Mouse (Mus musculus): ENCODE data around the gene Utp15.

The Utp15 gene

GRCm38 (mm10) chr13:98262636-98263457 lies at the start of gene Utp15, which contains the start of gene Ankra2:
Gene Utp15, minus strand, starts transcription at chr13:98263041.
Gene Ankra2, plus strand, starts transcription at chr13:98263074.
- in situ Hi-C loops (cut with MboI; ENCODE audit: low sequenced_read_pairs) = no loop called here

- in situ Hi-C loops (cut with MboI; ENCODE audit: low sequenced_read_pairs) = no loop called here
Measured at GRCm38 (mm10) chr13:98311597-98311996, 48.8 kb upstream of the Utp15 start.

GRCm38 (mm10) chr13:98308724-98309123 lies 45.9 kb upstream of the Utp15 start:
- in situ Hi-C loops (cut with MboI; ENCODE audit: low sequenced_read_pairs) = no loop called here

DNA sequence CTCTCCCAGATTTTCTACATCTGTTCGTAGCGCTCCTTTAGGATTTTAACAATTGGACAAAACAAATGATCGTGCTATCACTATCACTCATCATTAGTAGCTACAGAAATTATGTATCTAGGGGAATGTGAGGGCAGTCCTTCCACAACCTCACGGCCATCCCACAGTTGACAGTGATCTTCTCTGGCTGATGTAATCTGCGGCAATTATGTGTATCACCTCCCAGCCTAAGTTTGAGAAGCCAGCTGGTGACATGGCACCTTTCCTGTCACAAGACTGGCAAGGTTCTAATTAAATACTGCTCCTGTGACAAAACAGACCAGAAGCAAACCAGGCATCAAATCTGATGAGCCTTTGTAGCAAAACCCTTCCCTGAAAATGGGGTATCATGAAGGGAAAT lies 45.2 kb upstream of the Utp15 start:
- in situ Hi-C loops (cut with MboI; ENCODE audit: low sequenced_read_pairs) = no loop called here

DNA sequence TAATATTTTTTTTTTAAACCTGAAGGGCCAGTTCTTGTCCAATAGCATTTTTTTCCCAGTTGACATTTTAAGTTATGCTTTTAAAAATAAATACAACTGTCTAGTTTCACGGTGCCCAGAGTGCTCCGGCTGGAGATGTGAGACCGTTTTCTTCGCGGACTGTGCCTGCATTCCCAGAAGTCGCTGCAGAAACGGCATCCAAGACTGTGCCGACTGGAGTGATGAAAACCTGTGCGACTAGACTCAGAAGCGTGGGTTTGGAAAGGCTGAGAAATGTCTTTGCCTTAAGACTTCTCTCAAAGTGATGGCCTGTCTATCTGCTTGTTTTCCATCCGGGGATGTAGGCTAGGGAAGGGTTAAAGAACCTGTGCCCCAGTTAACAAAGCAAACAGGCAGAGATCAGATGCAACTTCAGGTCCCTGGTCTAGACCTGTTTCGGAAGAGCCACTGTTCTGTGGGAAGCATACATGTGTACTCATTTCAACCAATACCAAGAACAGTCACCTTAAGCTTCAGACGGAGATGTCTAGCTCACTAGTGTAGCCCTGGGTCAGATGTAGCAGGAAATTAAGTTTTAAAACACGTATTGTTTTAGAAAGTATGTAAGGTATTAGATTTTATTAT lies 44.1 kb upstream of the Utp15 start:
- in situ Hi-C loops (cut with MboI; ENCODE audit: low sequenced_read_pairs) = no loop called here

DNA sequence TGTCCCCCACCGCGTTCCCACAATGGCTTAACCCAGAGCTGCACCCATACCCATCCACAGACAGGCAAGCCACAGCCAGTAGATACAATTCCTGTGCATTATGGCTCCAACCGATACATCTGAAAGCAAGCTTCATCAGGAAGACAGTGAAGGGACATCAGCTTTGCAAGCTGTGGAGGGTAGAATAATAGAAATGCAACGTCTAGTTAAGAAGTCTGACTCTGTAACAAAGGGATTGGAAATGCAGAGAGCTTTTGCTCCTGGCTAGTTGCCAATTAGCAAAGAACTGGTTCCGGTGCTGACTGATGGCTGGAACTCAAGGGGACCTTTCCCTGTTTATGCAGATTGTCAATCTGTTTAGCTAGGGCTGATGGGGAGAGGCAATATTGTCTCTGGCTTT lies 43.6 kb upstream of the Utp15 start:
- in situ Hi-C loops (cut with MboI; ENCODE audit: low sequenced_read_pairs) = no loop called here

DNA sequence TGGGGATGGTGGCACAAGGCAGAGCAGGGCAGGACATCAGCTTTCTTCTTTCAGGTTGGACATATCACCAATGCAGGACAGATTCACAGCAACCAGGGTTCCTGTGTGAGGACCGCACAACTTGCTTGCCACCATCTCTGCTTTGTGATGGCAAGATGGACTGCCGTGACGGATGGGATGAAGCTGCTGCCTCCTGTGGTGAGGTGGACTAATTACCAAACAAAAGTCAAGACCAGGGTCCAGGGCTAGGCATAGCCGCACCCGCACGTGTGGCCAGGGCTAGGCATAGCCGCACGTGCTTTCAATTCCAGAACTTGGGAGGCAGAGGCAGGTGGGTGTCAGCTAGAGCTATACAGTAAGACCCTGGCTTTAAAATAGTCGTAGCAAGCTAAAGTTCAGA lies 42.4 kb upstream of the Utp15 start:
- in situ Hi-C loops (cut with MboI; ENCODE audit: low sequenced_read_pairs) = no loop called here

GRCm38 (mm10) chr13:98298833-98299758 lies 36.3 kb upstream of the Utp15 start:
- in situ Hi-C loops (cut with MboI; ENCODE audit: low sequenced_read_pairs) = no loop called here

- in situ Hi-C loops (cut with MboI; ENCODE audit: low sequenced_read_pairs) = no loop called here
Measured at GRCm38 (mm10) chr13:98297883-98298482, 35.1 kb upstream of the Utp15 start.

DNA sequence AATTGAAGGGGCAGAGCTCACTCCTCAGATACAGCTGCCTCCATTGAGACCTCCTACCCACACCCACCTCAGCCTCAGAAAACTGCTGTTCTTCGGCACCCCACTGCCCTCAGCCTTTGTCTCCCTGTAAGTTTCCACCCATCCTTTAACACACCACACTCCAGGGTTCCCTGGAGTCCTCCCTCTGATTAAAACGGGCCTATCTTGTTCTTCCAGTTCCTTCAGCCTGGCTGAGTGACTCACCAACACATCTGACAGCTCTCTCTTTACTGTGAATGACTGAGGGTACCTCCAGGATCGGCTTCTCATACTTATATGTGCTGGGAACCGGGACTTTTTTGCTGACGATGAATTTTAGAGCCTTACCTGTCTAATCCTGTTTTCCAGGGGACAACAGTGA lies 33.2 kb upstream of the Utp15 start:
- in situ Hi-C loops (cut with MboI; ENCODE audit: low sequenced_read_pairs) = no loop called here

GRCm38 (mm10) chr13:98291712-98292111 lies 28.9 kb upstream of the Utp15 start:
- in situ Hi-C loops (cut with MboI; ENCODE audit: low sequenced_read_pairs) = no loop called here

DNA sequence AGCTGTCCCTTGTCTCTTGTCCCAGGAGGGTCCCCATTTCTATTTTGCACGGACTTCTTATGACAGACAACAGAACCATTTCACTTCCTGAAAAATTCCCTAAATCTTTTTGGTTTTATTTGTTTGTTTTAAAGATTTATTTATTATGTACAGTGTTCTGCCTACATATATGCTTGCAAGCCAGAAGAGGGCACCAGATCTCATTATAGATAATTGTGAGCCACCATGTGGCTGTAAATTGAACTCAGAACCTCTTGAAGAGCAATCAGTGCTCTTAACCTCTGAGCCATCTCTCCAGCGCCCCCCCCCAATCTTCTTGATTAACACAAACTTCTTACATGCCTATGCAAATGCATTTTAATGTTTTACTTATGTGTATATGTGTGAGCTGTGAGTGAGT lies 27.9 kb upstream of the Utp15 start:
- in situ Hi-C loops (cut with MboI; ENCODE audit: low sequenced_read_pairs) = no loop called here

- in situ Hi-C loops (cut with MboI; ENCODE audit: low sequenced_read_pairs) = no loop called here
Measured at GRCm38 (mm10) chr13:98280990-98281650, 18.3 kb upstream of the Utp15 start.

- in situ Hi-C loops (cut with MboI; ENCODE audit: low sequenced_read_pairs) = no loop called here
Measured at GRCm38 (mm10) chr13:98279686-98280085, 16.8 kb upstream of the Utp15 start, which contains the start of gene Gm21976. Gene Gm21976, plus strand, starts transcription at chr13:98279887.

DNA sequence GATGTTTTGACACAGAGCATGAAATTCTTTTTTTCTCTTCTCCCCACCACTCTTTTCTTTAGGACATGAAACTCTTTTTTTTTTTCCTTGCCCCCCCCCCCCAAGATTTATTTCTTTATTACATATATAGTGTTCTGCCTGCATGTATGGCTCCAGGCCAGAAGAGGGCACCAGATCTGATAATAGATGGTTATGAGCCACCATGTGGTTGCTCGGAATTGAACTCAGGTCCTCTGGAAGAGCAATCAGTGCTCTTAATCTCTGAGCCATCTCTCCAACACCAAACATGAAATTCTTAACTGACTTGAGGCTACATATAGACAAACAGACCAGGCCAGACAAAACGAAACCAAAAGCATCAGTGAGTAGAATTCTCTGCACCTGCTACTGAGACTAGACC lies 14.7 kb upstream of the Utp15 start:
- in situ Hi-C loops (cut with MboI; ENCODE audit: low sequenced_read_pairs) = no loop called here

- in situ Hi-C loops (cut with MboI; ENCODE audit: low sequenced_read_pairs) = no loop called here
Measured at GRCm38 (mm10) chr13:98276253-98276652, 13.4 kb upstream of the Utp15 start.

DNA sequence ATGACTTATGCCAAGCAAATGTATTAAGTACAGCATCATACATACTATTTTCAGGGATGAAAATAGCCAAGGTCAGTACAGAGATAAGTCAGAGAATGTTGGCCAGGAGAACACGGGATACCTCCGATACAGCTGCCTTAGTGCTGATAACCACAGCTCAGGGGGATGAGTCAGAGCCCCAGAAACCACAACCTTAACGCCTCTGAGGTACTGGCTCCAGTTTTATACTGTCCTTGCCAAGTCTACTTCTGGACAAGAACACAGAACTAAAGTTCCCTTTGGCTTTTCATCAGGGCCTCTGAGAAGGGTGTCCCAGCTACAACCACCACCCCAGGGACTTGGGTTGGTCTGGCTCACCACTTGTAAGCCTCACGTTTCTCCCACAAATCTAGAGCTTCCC lies 12.8 kb upstream of the Utp15 start:
- in situ Hi-C loops (cut with MboI; ENCODE audit: low sequenced_read_pairs) = no loop called here

GRCm38 (mm10) chr13:98274023-98274422 lies 11.2 kb upstream of the Utp15 start:
- in situ Hi-C loops (cut with MboI; ENCODE audit: low sequenced_read_pairs) = no loop called here

GRCm38 (mm10) chr13:98264111-98264510 lies 1.3 kb upstream of the Utp15 start:
- in situ Hi-C loops (cut with MboI; ENCODE audit: low sequenced_read_pairs) = no loop called here

GRCm38 (mm10) chr13:98263458-98263987 lies 682 bp upstream of the Utp15 start:
- in situ Hi-C loops (cut with MboI; ENCODE audit: low sequenced_read_pairs) = no loop called here

Data from CH12F3 (cell line).